Mouse (Mus musculus): Measurements from ENCODE around the gene Zdhhc12. TPM values are rescaled to one million over a fixed set of nuclear protein-coding genes. Genes with fewer than 3 reads are reported as not detected.
"Not testable (repeated sequence)": the region's sequence is repeated elsewhere in the genome, so short reads cannot be mapped to it uniquely, and the experiment has no call there.

Gene Zdhhc12
- total and polyA plus RNA-seq, 2 experiments from 2014 or later: 23.8 to 30.7 TPM

DNA sequence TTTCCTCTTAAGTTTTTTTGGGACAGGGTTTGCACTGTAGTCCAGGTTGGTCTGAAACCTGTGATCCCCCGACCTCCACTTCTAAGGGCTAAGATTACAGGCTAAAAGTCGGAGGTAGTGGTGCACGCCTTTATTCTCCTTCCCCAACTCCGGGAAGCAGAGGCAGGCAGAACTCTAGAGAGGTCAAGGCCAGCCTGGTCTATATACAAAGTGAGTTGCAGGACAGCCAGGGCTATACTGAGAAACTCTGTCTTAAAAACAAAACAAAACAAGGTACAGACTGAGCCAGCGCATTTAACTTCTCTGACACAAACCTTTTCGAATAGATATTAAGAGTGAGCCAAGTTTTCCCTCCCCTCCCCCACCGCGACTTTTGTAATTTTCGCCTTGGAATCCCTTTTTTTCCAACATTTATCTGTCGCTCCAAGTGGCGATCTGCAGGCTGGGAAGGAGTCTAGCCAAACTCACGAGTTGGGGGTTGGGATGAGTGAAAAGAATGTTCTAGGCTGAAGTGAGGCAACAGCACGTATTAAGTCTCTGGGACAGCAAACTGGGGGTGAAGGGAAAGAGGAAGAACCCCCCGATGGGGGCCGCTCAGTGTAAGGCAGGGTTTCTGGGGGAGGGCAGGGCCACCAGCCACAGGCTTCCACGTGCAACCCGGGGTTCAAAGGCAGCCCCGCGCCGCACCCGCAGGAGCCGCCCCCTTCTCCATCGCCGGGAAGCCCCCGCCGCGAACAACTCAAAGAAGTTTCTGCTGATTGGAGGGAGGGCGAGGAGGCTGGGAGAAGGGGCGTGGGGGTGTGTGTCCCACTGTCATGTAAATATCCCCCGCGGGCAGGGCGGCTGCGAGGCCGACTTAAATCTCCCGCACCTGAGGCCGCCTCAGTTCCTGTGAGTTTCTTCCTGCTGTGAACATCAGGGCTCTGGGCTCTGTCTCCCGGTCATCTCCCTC is 32.0 kb downstream of the Zdhhc12 start:
- no peaks in the 10 kb centered on the region for H3K27me3 ChIP-seq (ENCODE audit: insufficient read depth, low read length)
- peaks cover 12% of the 10 kb centered on the region; the same call in 1 of the 2 replicates for H3K4me1 ChIP-seq (ENCODE audit: insufficient read depth, low read length)
- DNase-seq (ENCODE audit: low spot score) (peak; percentile 45), ATAC-seq (ENCODE audit: low FRiP score) (no peak)
- TF ChIP-seq CTCF (IDR thresholded peaks at IDR 0.05): no peak
- peak overlapping the region; percentile 95 for H3K4me2 ChIP-seq (ENCODE audit: low read depth, low read length, poor library complexity, severe bottlenecking)
- peak overlapping the region; percentile 45 for H3K4me3 ChIP-seq (ENCODE audit: low read depth, low read length)
- H3K27ac ChIP-seq (ENCODE audit: low read depth, low read length): no peak overlapping the region
- WGBS: 8% methylated on average over 37 of the region's 37 CpGs
- no peaks in the 10 kb centered on the region for H3K36me3 ChIP-seq (ENCODE audit: insufficient read depth, low read length)
- H3K9me3 ChIP-seq (ENCODE audit: low read length): no peaks in the 10 kb centered on the region
- H3K9ac ChIP-seq (replicated peaks; ENCODE audit: low read length, poor library complexity, severe bottlenecking): peak overlapping the region; percentile 62

DNA sequence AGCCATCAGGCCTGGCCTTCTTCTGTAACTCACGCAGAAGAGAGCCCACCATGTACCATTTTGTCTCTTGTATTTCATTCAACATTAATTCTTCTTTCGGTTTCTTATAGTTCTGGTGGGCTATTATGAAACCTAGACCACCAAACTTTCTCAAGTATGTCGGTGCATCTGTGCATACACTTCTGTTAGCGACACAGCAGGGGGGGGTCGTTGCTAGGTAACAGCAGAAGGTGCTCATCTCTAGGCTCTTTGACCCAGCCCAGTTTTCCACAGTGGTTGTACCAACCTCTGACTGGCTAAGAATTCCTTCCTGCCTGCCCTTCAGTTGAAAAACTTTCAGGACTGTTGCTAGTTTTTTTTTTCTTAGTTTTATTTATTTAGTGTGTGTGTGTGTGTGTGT is 35.0 kb downstream of the Zdhhc12 start:
- ATAC-seq (ENCODE audit: low FRiP score): no peak
- 26% methylated on average over 5 of the region's 5 CpGs for WGBS
- no peak for DNase-seq (ENCODE audit: low spot score)
- TF ChIP-seq CTCF (IDR thresholded peaks at IDR 0.05): no peak
- Histone ChIP-seq H3K27me3 (ENCODE audit: insufficient read depth, low read length) (no peaks in the 10 kb centered on the region), H3K4me3 (ENCODE audit: low read depth, low read length) (no peak overlapping the region), H3K4me2 (ENCODE audit: low read depth, low read length, poor library complexity, severe bottlenecking) (no peak overlapping the region), H3K27ac (ENCODE audit: low read depth, low read length) (no peak overlapping the region), H3K9ac (replicated peaks; ENCODE audit: low read length, poor library complexity, severe bottlenecking) (no peak overlapping the region), H3K36me3 (ENCODE audit: insufficient read depth, low read length) (no peaks in the 10 kb centered on the region), H3K4me1 (ENCODE audit: insufficient read depth, low read length) (peaks cover 9% of the 10 kb centered on the region; the same call in 1 of the 2 replicates), H3K9me3 (ENCODE audit: low read length) (no peaks in the 10 kb centered on the region)

DNA sequence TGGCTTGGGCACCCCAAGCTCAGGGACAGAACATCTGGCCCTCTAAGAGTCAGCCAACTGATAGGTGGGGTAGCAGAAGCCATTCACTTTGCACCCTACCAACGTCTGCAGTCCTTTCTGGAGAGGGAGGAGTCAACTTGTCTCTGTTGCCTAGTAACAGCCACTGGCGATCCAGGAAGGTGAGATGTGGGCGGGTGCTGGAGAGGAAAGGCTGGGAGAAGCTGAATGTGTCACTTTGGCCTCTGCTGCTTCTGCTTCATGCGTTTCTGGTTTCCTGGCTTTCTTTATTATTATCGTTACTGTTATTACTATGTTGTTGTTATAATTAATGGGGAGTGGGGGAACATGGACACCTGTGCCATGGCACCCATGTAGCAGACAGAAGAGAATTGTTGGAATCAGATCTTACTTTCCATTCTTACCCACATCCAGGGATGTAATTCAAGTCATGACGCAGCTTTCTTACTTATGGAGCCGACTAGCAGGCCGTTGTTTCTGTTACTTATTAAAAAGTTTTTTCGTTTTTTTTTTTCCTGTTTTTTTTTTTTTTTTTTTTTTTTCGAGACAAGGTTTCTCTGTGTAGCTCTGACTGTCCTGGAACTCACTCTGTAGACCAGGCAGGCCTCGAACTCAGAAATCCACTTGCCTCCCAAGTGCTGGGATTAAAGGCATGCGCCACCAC is 36.1 kb downstream of the Zdhhc12 start, which contains the start of gene Set:
Set (plus strand) TSS at position 156 of the 682 bp plus-strand sequence.
- DNase-seq (ENCODE audit: low spot score): peak; percentile 22

DNA sequence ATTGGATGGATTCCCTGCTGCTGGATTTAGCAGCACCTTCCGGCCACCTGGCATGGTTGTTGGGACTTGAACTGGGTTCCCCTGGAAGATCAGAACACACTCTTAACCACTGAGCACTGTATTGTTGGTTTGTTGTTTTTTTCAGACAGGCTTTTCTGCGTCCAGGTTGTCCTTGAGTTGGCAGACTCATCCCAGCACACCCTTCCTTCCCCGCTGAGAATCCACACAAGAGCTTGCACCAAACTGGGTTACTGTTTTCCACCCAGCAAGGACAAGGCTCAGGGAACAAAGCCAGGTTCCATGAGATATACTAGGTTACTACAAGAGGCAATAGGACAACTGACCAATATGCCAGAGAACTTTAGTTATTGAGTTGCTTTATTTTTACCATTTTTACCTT is 36.7 kb downstream of the Zdhhc12 start:
- H3K9ac ChIP-seq (replicated peaks; ENCODE audit: low read length, poor library complexity, severe bottlenecking): no peak overlapping the region
- TF ChIP-seq CTCF (IDR thresholded peaks at IDR 0.05): no peak
- H3K27ac ChIP-seq (ENCODE audit: low read depth, low read length): no peak overlapping the region
- H3K36me3 ChIP-seq (ENCODE audit: insufficient read depth, low read length): no peaks in the 10 kb centered on the region
- H3K4me1 ChIP-seq (ENCODE audit: insufficient read depth, low read length): no peaks in the 10 kb centered on the region
- no peak overlapping the region for H3K4me3 ChIP-seq (ENCODE audit: low read depth, low read length)
- H3K4me2 ChIP-seq (ENCODE audit: low read depth, low read length, poor library complexity, severe bottlenecking): no peak overlapping the region
- WGBS: 85% methylated on average over 3 of the region's 3 CpGs
- DNase-seq (ENCODE audit: low spot score) (no peak), ATAC-seq (ENCODE audit: low FRiP score) (no peak)
- H3K27me3 ChIP-seq (ENCODE audit: insufficient read depth, low read length): no peaks in the 10 kb centered on the region
- H3K9me3 ChIP-seq (ENCODE audit: low read length): no peaks in the 10 kb centered on the region

More for the DNA sequence above, 36.1 kb downstream of the Zdhhc12 start, which contains the start of gene Set:
- ATAC-seq (ENCODE audit: low FRiP score): no peak
- no peaks in the 10 kb centered on the region for H3K27me3 ChIP-seq (ENCODE audit: insufficient read depth, low read length)
- H3K4me1 ChIP-seq (ENCODE audit: insufficient read depth, low read length): 0 out of 2 replicates have a peak, but pooled peaks cover 1% of the 10 kb centered on the region
- no peak within 1 kb of the TSS for H3K9ac ChIP-seq (replicated peaks; ENCODE audit: low read length, poor library complexity, severe bottlenecking)
- WGBS: 55% methylated on average over 12 of the region's 12 CpGs
- H3K4me2 ChIP-seq (ENCODE audit: low read depth, low read length, poor library complexity, severe bottlenecking): no peak within 1 kb of the TSS
- no peaks in the 10 kb centered on the region for H3K36me3 ChIP-seq (ENCODE audit: insufficient read depth, low read length)
- H3K27ac ChIP-seq (ENCODE audit: low read depth, low read length): no peak within 1 kb of the TSS
- H3K4me3 ChIP-seq (ENCODE audit: low read depth, low read length): no peak within 1 kb of the TSS
- no peak for TF ChIP-seq CTCF (IDR thresholded peaks at IDR 0.05)
- no peaks in the 10 kb centered on the region for H3K9me3 ChIP-seq (ENCODE audit: low read length)

DNA sequence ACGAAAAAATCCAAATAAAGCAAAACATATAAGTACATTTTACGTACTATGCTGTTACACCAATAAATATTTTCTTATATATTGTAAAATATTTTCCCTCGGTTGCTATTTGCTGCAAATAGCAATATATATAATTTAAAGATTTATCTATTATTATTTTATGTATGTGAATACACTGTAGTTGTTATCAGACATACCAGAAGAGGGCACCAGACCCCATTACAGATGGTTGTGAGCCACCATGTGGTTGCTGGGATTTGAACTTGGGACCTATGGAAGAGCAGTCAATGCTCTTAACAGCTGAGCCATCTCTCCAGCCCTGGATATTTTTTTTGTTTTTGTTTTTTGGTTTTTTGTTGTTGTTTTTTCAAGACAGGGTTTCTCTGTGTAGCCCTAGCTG is 38.1 kb downstream of the Zdhhc12 start:
- TF ChIP-seq CTCF (IDR thresholded peaks at IDR 0.05): peak; percentile 26; the same call in 1 of the 2 replicates
- ATAC-seq (ENCODE audit: low FRiP score): not testable (repeated sequence)

More for the DNA sequence above, 38.1 kb downstream of the Zdhhc12 start:
- not testable (repeated sequence) for DNase-seq (ENCODE audit: low spot score); H3K9me3 ChIP-seq (ENCODE audit: low read length); H3K27ac ChIP-seq (ENCODE audit: low read depth, low read length); H3K36me3 ChIP-seq (ENCODE audit: insufficient read depth, low read length); H3K27me3 ChIP-seq (ENCODE audit: insufficient read depth, low read length); H3K4me2 ChIP-seq (ENCODE audit: low read depth, low read length, poor library complexity, severe bottlenecking); H3K4me1 ChIP-seq (ENCODE audit: insufficient read depth, low read length); H3K9ac ChIP-seq (replicated peaks; ENCODE audit: low read length, poor library complexity, severe bottlenecking); H3K4me3 ChIP-seq (ENCODE audit: low read depth, low read length)
- 94% methylated on average over 3 of the region's 3 CpGs for WGBS

Measured in midbrain, postnatal 0 days (tissue).